Mouse (Mus musculus): ENCODE data around the gene Paqr3. TPM values are rescaled to one million over a fixed set of nuclear protein-coding genes. Genes with fewer than 3 reads are reported as not detected.
A peak's percentile ranks its signal among the peaks of the same experiment; 100 is the strongest.

Gene Paqr3
- polyA plus RNA-seq (2016; fragmentation: Nextera tagmentation; extraction: Ambion mirVana): 8.7 and 10.8 TPM in 2 replicates

GRCm38 (mm10) chr5:97111207-97111910 is at the start of gene Paqr3:
Gene Paqr3, minus strand, starts transcription at chr5:97111596.
- 1% methylated on average over 62 of the region's 62 CpGs for WGBS
- Histone ChIP-seq H3K27me3 (ENCODE audit: low read depth, poor library complexity, severe bottlenecking) (no peaks in the 10 kb centered on the region; the same call in 1 of the 2 replicates), H3K36me3 (peaks cover 8% of the 10 kb centered on the region; the same call in 1 of the 2 replicates), H3K27ac (peak within 1 kb of the TSS; percentile 81), H3K4me3 (peak within 1 kb of the TSS; percentile 74), H3K9me3 (replicated peaks) (no peaks in the 10 kb centered on the region), H3K4me1 (peaks cover 12% of the 10 kb centered on the region)
- DNase-seq (ENCODE audit: low spot score): peak; percentile 98

GRCm38 (mm10) chr5:97154688-97155087 is 43.3 kb upstream of the Paqr3 start:
- no peaks in the 10 kb centered on the region for H3K36me3 ChIP-seq
- H3K9me3 ChIP-seq (replicated peaks): no peaks in the 10 kb centered on the region
- H3K4me3 ChIP-seq: no peak overlapping the region
- H3K4me1 ChIP-seq: no peaks in the 10 kb centered on the region
- WGBS: 67% methylated on average over 1 of the region's 1 CpGs
- H3K27ac ChIP-seq: no peak overlapping the region
- no peak for DNase-seq (ENCODE audit: low spot score)
- no peaks in the 10 kb centered on the region for H3K27me3 ChIP-seq (ENCODE audit: low read depth, poor library complexity, severe bottlenecking)

GRCm38 (mm10) chr5:97135331-97135730 is 23.9 kb upstream of the Paqr3 start:
- Histone ChIP-seq H3K4me1 (no peaks in the 10 kb centered on the region), H3K36me3 (no peaks in the 10 kb centered on the region)
- no peak for DNase-seq (ENCODE audit: low spot score)

GRCm38 (mm10) chr5:97129589-97129988 is 18.2 kb upstream of the Paqr3 start:
- H3K4me1 ChIP-seq: 0 out of 2 replicates have a peak, but pooled peaks cover 3% of the 10 kb centered on the region
- 99% methylated on average over 2 of the region's 2 CpGs for WGBS
- DNase-seq (ENCODE audit: low spot score): no peak

More at GRCm38 (mm10) chr5:97135331-97135730, 23.9 kb upstream of the Paqr3 start:
- H3K27me3 ChIP-seq (ENCODE audit: low read depth, poor library complexity, severe bottlenecking): no peaks in the 10 kb centered on the region
- H3K9me3 ChIP-seq (replicated peaks): no peaks in the 10 kb centered on the region
- no peak overlapping the region for H3K4me3 ChIP-seq
- H3K27ac ChIP-seq: no peak overlapping the region
- 89% methylated on average over 2 of the region's 2 CpGs for WGBS

GRCm38 (mm10) chr5:97128242-97129226 is 17.1 kb upstream of the Paqr3 start:
- Histone ChIP-seq H3K4me1 (0 out of 2 replicates have a peak, but pooled peaks cover 3% of the 10 kb centered on the region), H3K9me3 (replicated peaks) (no peaks in the 10 kb centered on the region), H3K27ac (no peak overlapping the region), H3K27me3 (ENCODE audit: low read depth, poor library complexity, severe bottlenecking) (no peaks in the 10 kb centered on the region), H3K36me3 (no peaks in the 10 kb centered on the region), H3K4me3 (no peak overlapping the region)
- WGBS: 59% methylated on average over 21 of the region's 21 CpGs
- peak; percentile 57 for DNase-seq (ENCODE audit: low spot score)

More at GRCm38 (mm10) chr5:97129589-97129988, 18.2 kb upstream of the Paqr3 start:
- Histone ChIP-seq H3K4me3 (no peak overlapping the region), H3K36me3 (no peaks in the 10 kb centered on the region), H3K9me3 (replicated peaks) (no peaks in the 10 kb centered on the region), H3K27me3 (ENCODE audit: low read depth, poor library complexity, severe bottlenecking) (no peaks in the 10 kb centered on the region), H3K27ac (no peak overlapping the region)

GRCm38 (mm10) chr5:97127284-97127683 is 15.9 kb upstream of the Paqr3 start:
- H3K27me3 ChIP-seq (ENCODE audit: low read depth, poor library complexity, severe bottlenecking): no peaks in the 10 kb centered on the region
- 0 out of 2 replicates have a peak, but pooled peaks cover 3% of the 10 kb centered on the region for H3K4me1 ChIP-seq
- H3K36me3 ChIP-seq: no peaks in the 10 kb centered on the region
- H3K27ac ChIP-seq: no peak overlapping the region
- H3K9me3 ChIP-seq (replicated peaks): no peaks in the 10 kb centered on the region
- WGBS: 86% methylated on average over 6 of the region's 6 CpGs
- no peak overlapping the region for H3K4me3 ChIP-seq
- DNase-seq (ENCODE audit: low spot score): no peak

GRCm38 (mm10) chr5:97126005-97126404 is 14.6 kb upstream of the Paqr3 start:
- Histone ChIP-seq H3K4me1 (0 out of 2 replicates have a peak, but pooled peaks cover 3% of the 10 kb centered on the region), H3K4me3 (no peak overlapping the region), H3K9me3 (replicated peaks) (no peaks in the 10 kb centered on the region), H3K27ac (no peak overlapping the region), H3K27me3 (ENCODE audit: low read depth, poor library complexity, severe bottlenecking) (no peaks in the 10 kb centered on the region), H3K36me3 (no peaks in the 10 kb centered on the region)
- peak; percentile 65 for DNase-seq (ENCODE audit: low spot score)
- WGBS: 21% methylated on average over 4 of the region's 4 CpGs

GRCm38 (mm10) chr5:97125459-97125970 is 14.1 kb upstream of the Paqr3 start:
- no peak for DNase-seq (ENCODE audit: low spot score)
- H3K36me3 ChIP-seq: no peaks in the 10 kb centered on the region
- H3K4me1 ChIP-seq: 0 out of 2 replicates have a peak, but pooled peaks cover 3% of the 10 kb centered on the region
- no peak overlapping the region for H3K27ac ChIP-seq
- WGBS: 78% methylated on average over 10 of the region's 10 CpGs
- no peaks in the 10 kb centered on the region for H3K9me3 ChIP-seq (replicated peaks)
- H3K27me3 ChIP-seq (ENCODE audit: low read depth, poor library complexity, severe bottlenecking): no peaks in the 10 kb centered on the region
- H3K4me3 ChIP-seq: no peak overlapping the region

GRCm38 (mm10) chr5:97124977-97125376 is 13.6 kb upstream of the Paqr3 start:
- H3K4me1 ChIP-seq: 0 out of 2 replicates have a peak, but pooled peaks cover 3% of the 10 kb centered on the region
- no peak for DNase-seq (ENCODE audit: low spot score)
- 85% methylated on average over 12 of the region's 12 CpGs for WGBS
- no peaks in the 10 kb centered on the region for H3K36me3 ChIP-seq
- H3K4me3 ChIP-seq: no peak overlapping the region
- H3K9me3 ChIP-seq (replicated peaks): no peaks in the 10 kb centered on the region
- no peak overlapping the region for H3K27ac ChIP-seq
- H3K27me3 ChIP-seq (ENCODE audit: low read depth, poor library complexity, severe bottlenecking): no peaks in the 10 kb centered on the region

GRCm38 (mm10) chr5:97110697-97111096 is 699 bp downstream of the Paqr3 start:
- Histone ChIP-seq H3K27me3 (ENCODE audit: low read depth, poor library complexity, severe bottlenecking) (no peaks in the 10 kb centered on the region; the same call in 1 of the 2 replicates), H3K9me3 (replicated peaks) (no peaks in the 10 kb centered on the region), H3K27ac (peak overlapping the region; percentile 81; the same call in 1 of the 2 replicates), H3K4me1 (peaks cover 12% of the 10 kb centered on the region), H3K4me3 (peak overlapping the region; percentile 74), H3K36me3 (peaks cover 14% of the 10 kb centered on the region; the same call in 1 of the 2 replicates)
- WGBS: 24% methylated on average over 5 of the region's 5 CpGs
- no peak for DNase-seq (ENCODE audit: low spot score)

- 46% methylated on average over 2 of the region's 2 CpGs for WGBS
- Histone ChIP-seq H3K27me3 (ENCODE audit: low read depth, poor library complexity, severe bottlenecking) (no peaks in the 10 kb centered on the region; the same call in 1 of the 2 replicates), H3K4me3 (no peak overlapping the region), H3K27ac (no peak overlapping the region), H3K36me3 (peaks cover 19% of the 10 kb centered on the region; the same call in 1 of the 2 replicates), H3K9me3 (replicated peaks) (no peaks in the 10 kb centered on the region), H3K4me1 (peaks cover 12% of the 10 kb centered on the region)
- no peak for DNase-seq (ENCODE audit: low spot score)
These were observed 1.3 kb downstream of the Paqr3 start for GRCm38 (mm10) chr5:97110133-97110532.

- WGBS: 91% methylated on average over 5 of the region's 5 CpGs
- Histone ChIP-seq H3K9me3 (replicated peaks) (no peaks in the 10 kb centered on the region), H3K27ac (no peak overlapping the region), H3K27me3 (ENCODE audit: low read depth, poor library complexity, severe bottlenecking) (no peaks in the 10 kb centered on the region; the same call in 1 of the 2 replicates), H3K36me3 (peaks cover 24% of the 10 kb centered on the region; the same call in 1 of the 2 replicates), H3K4me1 (peaks cover 12% of the 10 kb centered on the region), H3K4me3 (no peak overlapping the region)
- DNase-seq (ENCODE audit: low spot score): no peak
These were observed 3.1 kb downstream of the Paqr3 start for GRCm38 (mm10) chr5:97108333-97108732.
